Mouse (Mus musculus) heart, embryonic 13.5 days (tissue): ENCODE results near the gene Asb10. TPM values are rescaled to one million over a fixed set of nuclear protein-coding genes. Genes with fewer than 3 reads are reported as not detected.

Experiments
- ATAC-seq: fragments of 200-750 bp; cut with Nextera tagmentation; 2 replicates; pipeline ENCODE4 v1.8.0; 2017; ENCODE audit warnings: moderate TSS enrichment; ENCODE audit not compliant: insufficient number of reproducible peaks, low FRiP score, low TSS enrichment; ENCODE audit errors: extremely low read depth
- H3K27ac ChIP-seq: fragments of 300-500 bp; sonication (generic); replicated peaks from 2 replicates; pipeline ENCODE4 v1.5.1; 2015; ENCODE audit warnings: moderate library complexity, mild to moderate bottlenecking, inconsistent platforms
- H3K27me3 ChIP-seq: fragments of 300-500 bp; sonication (generic); replicated peaks from 2 replicates; pipeline ENCODE4 v1.6.1; 2015; ENCODE audit warnings: mild to moderate bottlenecking, inconsistent platforms
- H3K36me3 ChIP-seq: fragments of 300-500 bp; sonication (generic); 2 replicates; pipeline ENCODE4 v1.6.1; 2015; ENCODE audit warnings: mild to moderate bottlenecking, inconsistent platforms
- H3K4me1 ChIP-seq: fragments of 300-500 bp; sonication (generic); 2 replicates; pipeline ENCODE4 v1.6.1; 2015; ENCODE audit warnings: inconsistent platforms
- H3K4me2 ChIP-seq: fragments of 300-500 bp; sonication (generic); 2 replicates; pipeline ENCODE4 v1.6.1; 2015; ENCODE audit warnings: inconsistent platforms, mild to moderate bottlenecking, moderate library complexity
- H3K4me3 ChIP-seq: fragments of 300-500 bp; sonication (generic); 2 replicates; pipeline ENCODE4 v1.5.1; 2015; ENCODE audit warnings: moderate library complexity, mild to moderate bottlenecking, inconsistent platforms
- H3K9ac ChIP-seq: fragments of 300-500 bp; sonication (generic); 2 replicates; pipeline ENCODE4 v1.6.1; 2015; ENCODE audit warnings: inconsistent platforms, mild to moderate bottlenecking, moderate library complexity
- H3K9me3 ChIP-seq: fragments of 300-500 bp; sonication (generic); 2 replicates; pipeline ENCODE4 v1.6.1; 2016; ENCODE audit warnings: inconsistent platforms
- WGBS: fragments of 180-500 bp; shearing (Covaris S2); methylation state at CpG from one replicate; pipeline ENCODE4 v1.1.7; 2015; ENCODE audit warnings: mixed read lengths; 5-methylcytosine and 5-hydroxymethylcytosine counted together
- polyA plus RNA-seq: library from polyadenylated mRNA; unstranded; fragments of >200 nt; fragmentation: Nextera tagmentation; extraction: Ambion mirVana; gene quantifications from 2 replicates; pipeline ENCODE4 v1.2.1, GENCODE M21; 2015

The Asb10 gene
- polyA plus RNA-seq, 1 experiment from 2014 or later: 4.1 TPM

DNA sequence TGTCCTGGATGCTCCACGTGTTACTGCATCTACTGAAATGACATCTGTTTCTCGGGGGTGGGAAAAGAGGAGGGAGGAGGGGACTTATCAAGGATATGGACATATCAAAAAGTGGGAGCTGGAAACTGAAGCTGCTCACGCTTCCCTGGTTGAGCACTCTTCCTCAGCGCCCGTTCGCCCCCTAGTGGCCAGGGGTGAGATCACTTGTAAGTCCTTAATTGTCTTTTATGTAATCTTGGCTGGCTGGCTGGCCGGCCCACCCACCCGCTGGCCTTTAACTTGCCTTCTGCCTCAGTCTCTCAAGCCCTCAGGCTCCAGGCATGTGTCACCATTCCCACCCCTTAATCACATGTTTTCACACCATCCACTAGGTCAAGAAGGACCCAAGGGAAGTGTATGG, 54.7 kb downstream of the Asb10 start:
- H3K36me3 ChIP-seq: peaks cover 81% of the 10 kb centered on the region
- 2% methylated on average over 8 of the region's 8 CpGs for WGBS

DNA sequence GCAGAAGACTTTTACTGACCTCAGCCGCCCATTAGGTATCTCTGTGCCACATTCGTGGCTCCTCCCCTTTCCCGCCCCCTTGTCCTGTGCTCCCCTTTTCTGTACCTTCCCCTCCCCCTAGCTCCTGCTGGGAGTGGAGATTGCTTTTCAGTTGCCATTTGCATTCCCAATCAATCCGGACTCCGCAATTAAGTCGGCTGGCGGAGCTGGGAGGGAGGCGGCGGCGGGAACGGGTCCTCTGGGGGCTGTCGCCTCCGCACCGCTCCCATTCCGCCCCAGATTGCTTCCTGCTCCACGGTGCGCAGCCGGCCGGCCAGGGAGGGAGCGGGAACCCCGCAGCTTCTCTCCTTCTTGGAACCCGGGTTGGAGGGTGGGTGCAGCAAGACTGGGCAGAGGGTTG, 55.8 kb downstream of the Asb10 start:
- ATAC-seq: no peak
- 32% methylated on average over 22 of the region's 22 CpGs for WGBS
- H3K36me3 ChIP-seq: peaks cover 81% of the 10 kb centered on the region
- H3K9me3 ChIP-seq: no peaks in the 10 kb centered on the region
- H3K9ac ChIP-seq: peak overlapping the region; percentile 50
- H3K4me1 ChIP-seq: peaks cover 27% of the 10 kb centered on the region
- H3K4me2 ChIP-seq: peak overlapping the region; percentile 58
- H3K4me3 ChIP-seq: peak overlapping the region; percentile 19
- H3K27me3 ChIP-seq: peaks cover 12% of the 10 kb centered on the region; the same call in 1 of the 2 replicates
- no peak overlapping the region for H3K27ac ChIP-seq

More for the DNA sequence above, 54.7 kb downstream of the Asb10 start:
- Histone ChIP-seq H3K9me3 (no peaks in the 10 kb centered on the region), H3K4me3 (no peak overlapping the region), H3K27me3 (peaks cover 12% of the 10 kb centered on the region; the same call in 1 of the 2 replicates), H3K4me1 (peaks cover 27% of the 10 kb centered on the region), H3K4me2 (no peak overlapping the region), H3K27ac (no peak overlapping the region), H3K9ac (no peak overlapping the region)
- no peak for ATAC-seq

DNA sequence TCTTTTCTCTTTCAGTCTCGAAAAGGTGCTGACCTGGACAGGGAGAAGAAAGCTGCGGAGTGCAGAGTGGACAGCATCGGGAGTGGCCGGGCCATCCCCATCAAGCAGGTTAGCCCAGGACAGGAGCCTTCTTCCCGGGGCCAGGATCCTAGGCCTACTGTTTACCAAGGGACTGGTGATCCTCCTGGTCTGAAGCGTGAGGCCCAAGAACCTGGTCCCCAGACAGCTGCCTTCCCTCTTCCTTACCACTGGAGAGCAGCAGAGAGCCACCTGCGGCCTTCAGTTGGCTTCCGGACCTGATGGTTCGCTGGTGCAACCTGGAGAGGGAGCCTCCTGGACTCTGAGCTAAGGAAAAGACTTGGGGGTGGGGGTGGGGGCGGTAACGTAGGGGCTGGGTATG, 57.5 kb downstream of the Asb10 start:
- Histone ChIP-seq H3K9me3 (no peaks in the 10 kb centered on the region), H3K36me3 (peaks cover 81% of the 10 kb centered on the region), H3K4me3 (no peak overlapping the region), H3K27ac (no peak overlapping the region), H3K4me2 (no peak overlapping the region), H3K4me1 (peaks cover 27% of the 10 kb centered on the region), H3K27me3 (peaks cover 12% of the 10 kb centered on the region; the same call in 1 of the 2 replicates), H3K9ac (no peak overlapping the region)
- 0 out of 2 replicates have a peak, but pooled peaks have one; percentile 10 for ATAC-seq
- WGBS: 22% methylated on average over 11 of the region's 11 CpGs

Other genes with a start within 250 kb of the Asb10 start
- gene Kcnh2, start 189.4 kb downstream of the Asb10 start, polyA plus RNA-seq: 24.4 and 26.2 TPM in 2 replicates
- gene Nos3, start 176.2 kb downstream of the Asb10 start, polyA plus RNA-seq: 34.0 and 35.0 TPM in 2 replicates
- 0.87 and 1.4 TPM in 2 replicates for gene Atg9b, start 148.8 kb downstream of the Asb10 start, polyA plus RNA-seq
- 62.0 and 63.4 TPM in 2 replicates for gene Abcb8, start 147.3 kb downstream of the Asb10 start, polyA plus RNA-seq
- 0.25 TPM in 1 of 2 replicates, not detected in the other for gene Asic3, start 127.6 kb downstream of the Asb10 start, polyA plus RNA-seq
- gene Cdk5, start 117.4 kb downstream of the Asb10 start, polyA plus RNA-seq: 25.8 and 28.7 TPM in 2 replicates
- 26.9 and 29.3 TPM in 2 replicates for gene Slc4a2, start 117.1 kb downstream of the Asb10 start, polyA plus RNA-seq
- gene Fastk, start 95.7 kb downstream of the Asb10 start, polyA plus RNA-seq: 163 and 164 TPM in 2 replicates
- gene Tmub1, start 93.1 kb downstream of the Asb10 start, polyA plus RNA-seq: 16.2 and 19.9 TPM in 2 replicates
- 14.4 and 16.5 TPM in 2 replicates for gene Agap3, start 88.8 kb downstream of the Asb10 start, polyA plus RNA-seq
- gene Gbx1, start 13.8 kb downstream of the Asb10 start, polyA plus RNA-seq: 0.05 TPM in 1 of 2 replicates, not detected in the other
- 0.08 and 0.11 TPM in 2 replicates for gene 4931409K22Rik, start 15.8 kb upstream of the Asb10 start, polyA plus RNA-seq
- 66.7 and 70.7 TPM in 2 replicates for gene Abcf2, start 36.5 kb upstream of the Asb10 start, polyA plus RNA-seq
- gene Chpf2, start 45.8 kb upstream of the Asb10 start, polyA plus RNA-seq: 16.1 and 16.6 TPM in 2 replicates
- gene Smarcd3, start 83.4 kb upstream of the Asb10 start, polyA plus RNA-seq: 54.5 and 58.5 TPM in 2 replicates
- 24.7 and 25.2 TPM in 2 replicates for gene Nub1, start 144.6 kb upstream of the Asb10 start, polyA plus RNA-seq
- 7.7 and 7.9 TPM in 2 replicates for gene Wdr86, start 189.7 kb upstream of the Asb10 start, polyA plus RNA-seq
- gene Crygn, start 217.0 kb upstream of the Asb10 start, polyA plus RNA-seq: 1.9 and 3.0 TPM in 2 replicates